Mouse (Mus musculus) embryonic stem cell, embryonic (primary cell): ENCODE measurements around the gene Gnai3.

Experiments
- CTCF ChIA-PET, 4 experiments: fragments of 300-600 bp in 2 of 4; fragments of 350-600 bp in 2 of 4; sonication (Branson Sonifier 250); formaldehyde crosslinking; loops; one replicate each; lab custom pipeline; 2022; ENCODE audit warnings: inconsistent platforms in 2 of 4; lab: Charles Lee
- POLR2A ChIA-PET, 4 experiments: fragments of 300-600 bp in 2 of 4; fragments of 350-600 bp in 2 of 4; sonication (Branson Sonifier 250); formaldehyde crosslinking; loops; one replicate each; lab custom pipeline; 2022; ENCODE audit warnings: antibody characterized with exemption in 4 of 4, inconsistent platforms in 1 of 4; lab: Charles Lee

Gene Gnai3

GRCm38 (mm10) chr3:108132484-108132883 is 13.5 kb downstream of the Gnai3 start:
- CTCF ChIA-PET, result no interaction called here
- POLR2A ChIA-PET, result interaction anchor here in 2 of 4 experiments (3.5 to 4.2 kb wide), 2 partner anchors 13 kb away, joined by 16 to 18 read pairs; partner anchors contain the start of gene Gnai3 (in 2 of the 2)

DNA sequence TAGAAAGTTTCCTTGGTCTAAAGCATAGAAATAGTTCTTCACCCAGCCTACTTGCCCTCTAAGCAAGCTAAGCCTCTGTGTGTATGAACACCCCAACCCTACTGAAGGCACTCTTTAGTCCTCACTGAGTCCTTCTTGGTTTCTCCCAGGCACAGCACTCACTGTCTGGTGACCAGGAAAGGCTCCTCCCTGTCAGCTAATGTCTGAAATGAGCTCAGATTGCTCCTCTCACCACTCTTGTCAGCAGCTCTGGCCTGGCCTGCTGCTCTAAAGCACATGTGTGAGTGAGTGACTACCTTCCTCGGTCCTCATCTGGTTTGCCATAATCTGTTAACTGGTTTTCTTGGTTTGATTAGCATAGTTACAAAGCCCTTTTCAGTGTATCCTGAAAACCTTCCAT is 14.1 kb downstream of the Gnai3 start:
- ChIA-PET POLR2A (interaction anchor here in 3 of 4 experiments (0.6 to 4.2 kb wide), 5 partner anchors 14 to 126 kb away, joined by 3 to 18 read pairs (median 4); partner anchors contain the start of gene Gnai3 (in 2 of the 3)), CTCF (interaction anchor here in 1 of 4 experiments (1.4 kb wide), 1 partner anchor 62 kb away, joined by 3 read pairs; no protein-coding TSS in a partner anchor)

DNA sequence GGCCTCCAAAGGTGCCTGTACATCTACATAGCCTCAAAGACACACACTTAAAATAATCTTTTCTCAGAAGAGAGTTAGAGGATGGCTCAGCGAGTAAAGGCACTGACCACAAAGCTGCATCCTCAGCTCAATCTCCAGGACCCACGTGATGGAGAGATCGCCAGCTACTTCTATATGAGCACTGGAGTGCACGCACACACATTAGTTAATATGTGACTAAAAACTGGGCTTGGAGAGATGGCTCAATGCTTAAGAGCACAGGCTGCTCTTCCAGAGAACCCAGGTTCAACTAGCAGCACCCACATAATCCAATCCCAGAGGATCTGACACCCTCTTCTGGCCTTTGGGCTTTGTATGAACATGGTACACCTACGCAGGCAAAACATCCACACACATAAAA is 14.7 kb downstream of the Gnai3 start:
- CTCF ChIA-PET, result interaction anchor here in 2 of 4 experiments (0.5 to 1.4 kb wide), 3 partner anchors 45 to 213 kb away, joined by 3 read pairs; partner anchors contain the start of gene Ampd2 (in 1 of the 2)
- POLR2A ChIA-PET, result interaction anchor here in 3 of 4 experiments (0.5 to 4.2 kb wide), 7 partner anchors 14 to 187 kb away, joined by 3 to 18 read pairs (median 4); partner anchors contain the start of gene Gnai3 (in 2 of the 3)

DNA sequence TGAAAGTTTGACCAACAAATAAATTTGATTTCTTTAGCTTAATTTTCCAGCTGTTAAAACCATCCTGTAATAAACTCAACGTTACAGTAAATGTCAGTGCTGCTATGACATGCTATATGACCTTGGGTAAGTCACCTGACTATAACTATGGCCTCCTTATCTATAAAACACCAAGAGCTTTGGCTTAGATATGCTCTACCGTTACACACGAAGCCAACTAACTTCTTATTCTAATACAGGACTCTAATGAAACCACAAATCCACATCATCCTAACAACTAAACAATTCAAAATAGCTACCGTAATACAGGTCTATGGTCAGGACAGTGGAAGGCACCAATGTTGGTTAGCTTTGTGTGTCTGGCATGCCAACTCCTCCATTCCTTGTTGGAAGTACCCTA is 16.1 kb downstream of the Gnai3 start:
- ChIA-PET CTCF (no interaction called here), POLR2A (interaction anchor here in 3 of 4 experiments (0.6 to 4.2 kb wide), 5 partner anchors 16 to 61 kb away, joined by 3 to 18 read pairs (median 4); partner anchors contain the start of gene Gnai3 (in 3 of the 3))

DNA sequence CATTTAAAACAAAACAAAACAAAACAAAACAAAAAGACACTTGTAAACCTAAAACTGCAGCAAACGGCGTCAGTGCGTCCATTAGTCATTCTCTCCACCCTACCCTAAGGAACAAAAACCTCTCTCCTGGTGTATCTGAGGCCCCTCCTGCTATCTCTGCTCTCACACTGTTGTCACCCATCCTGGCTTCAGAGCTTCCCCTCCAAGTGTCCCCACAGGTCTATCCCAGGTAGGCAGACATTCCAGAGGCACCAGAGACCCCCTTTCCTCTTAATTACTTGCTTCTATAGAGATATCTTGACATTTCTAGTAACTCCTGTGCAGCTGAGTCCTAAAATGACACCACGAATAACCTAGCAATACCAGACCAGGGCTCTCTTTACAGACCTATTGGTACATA is 16.6 kb downstream of the Gnai3 start:
- ChIA-PET POLR2A (interaction anchor here in 2 of 4 experiments (2.1 to 4.2 kb wide), 3 partner anchors 16 to 60 kb away, joined by 4 to 18 read pairs (median 16); partner anchors contain the start of gene Gnai3 (in 2 of the 2)), CTCF (no interaction called here)

DNA sequence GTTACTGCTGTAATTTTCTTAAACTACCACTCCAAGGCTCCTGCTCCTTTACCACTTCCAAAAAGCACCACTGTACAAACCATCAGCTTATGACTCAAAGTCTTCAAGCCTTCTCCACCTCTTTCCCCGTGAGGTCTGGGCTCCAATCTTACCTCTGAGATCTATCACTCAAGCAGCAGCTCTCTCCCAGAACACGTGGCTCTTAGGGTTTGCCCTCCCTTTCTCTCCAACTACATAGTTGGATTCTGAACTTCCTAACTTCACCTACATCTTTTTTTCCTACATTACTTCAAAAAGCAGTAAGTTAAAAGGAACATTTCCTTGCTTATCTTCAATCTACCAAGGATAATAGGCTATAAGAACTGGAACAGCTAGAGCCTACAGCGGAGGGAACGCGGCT is 17.4 kb downstream of the Gnai3 start:
- ChIA-PET CTCF (interaction anchor here in 1 of 4 experiments (1.2 kb wide), 1 partner anchor 36 kb away, joined by 4 read pairs; no protein-coding TSS in a partner anchor), POLR2A (interaction anchor here in 1 of 4 experiments (0.8 to 1.0 kb wide), 3 partner anchors 10 to 36 kb away, joined by 3 to 4 read pairs (median 3); no protein-coding TSS in a partner anchor)

DNA sequence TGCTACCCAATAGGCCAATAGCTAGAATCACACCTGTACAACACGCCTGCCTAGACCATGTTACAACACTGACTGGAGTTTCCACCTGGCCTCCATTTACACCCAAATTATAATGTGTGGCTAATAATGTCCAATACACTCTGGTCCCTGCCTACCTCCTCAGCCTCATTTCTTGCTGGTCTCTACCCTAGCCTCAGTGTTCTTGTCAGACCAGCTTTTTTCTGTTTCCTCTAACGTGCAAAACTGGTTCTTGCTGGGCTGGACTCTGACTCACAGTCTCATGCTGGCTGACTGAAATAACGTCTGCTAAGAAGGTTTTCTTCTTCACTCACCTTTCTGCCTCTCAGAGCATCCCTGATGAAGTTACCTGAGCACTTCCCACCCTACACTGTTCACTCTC is 19.6 kb downstream of the Gnai3 start:
- POLR2A ChIA-PET, result interaction anchor here in 1 of 4 experiments (2.3 kb wide), 1 partner anchor 10 kb away, joined by 5 read pairs; no protein-coding TSS in a partner anchor
- CTCF ChIA-PET, result interaction anchor here in 1 of 4 experiments (1.4 kb wide), 1 partner anchor 11 kb away, joined by 3 read pairs; no protein-coding TSS in a partner anchor

GRCm38 (mm10) chr3:108124131-108124530 is 21.8 kb downstream of the Gnai3 start:
- CTCF ChIA-PET, result interaction anchor here in 1 of 4 experiments (0.6 kb wide), 1 partner anchor 158 kb away, joined by 3 read pairs; no protein-coding TSS in a partner anchor
- POLR2A ChIA-PET, result interaction anchor here in 1 of 4 experiments (1.5 kb wide), 1 partner anchor 21 kb away, joined by 5 read pairs; the partner anchor contains the start of gene Gnai3

GRCm38 (mm10) chr3:108123242-108123641 is 22.7 kb downstream of the Gnai3 start:
- ChIA-PET CTCF (no interaction called here), POLR2A (interaction anchor here in 1 of 4 experiments (1.3 kb wide), 1 partner anchor 27 kb away, joined by 3 read pairs; no protein-coding TSS in a partner anchor)

GRCm38 (mm10) chr3:108121101-108121500 is 24.8 kb downstream of the Gnai3 start:
- CTCF ChIA-PET, result no interaction called here
- POLR2A ChIA-PET, result interaction anchor here in 1 of 4 experiments (1.2 kb wide), 1 partner anchor 15 kb away, joined by 3 read pairs; no protein-coding TSS in a partner anchor

DNA sequence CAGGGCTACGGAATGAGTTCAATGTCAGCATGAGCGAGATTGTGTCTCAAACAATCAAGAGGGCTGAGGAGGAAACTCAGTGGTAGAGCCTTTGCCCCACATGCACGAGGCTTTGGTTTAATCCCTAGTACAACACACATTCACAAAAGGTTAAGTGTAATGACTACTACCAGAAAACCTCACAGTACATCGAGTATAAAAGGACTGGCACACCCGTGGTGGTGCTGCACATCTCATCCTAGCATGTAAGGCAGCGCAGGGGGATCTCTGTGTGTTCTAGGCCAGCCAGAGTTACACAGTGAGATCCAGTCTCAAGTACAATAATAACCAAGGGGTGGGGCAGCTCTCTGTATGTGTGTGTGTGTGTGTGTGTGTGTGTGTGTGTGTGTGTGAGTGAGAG is 28.5 kb downstream of the Gnai3 start:
- CTCF ChIA-PET, result no interaction called here

GRCm38 (mm10) chr3:108113591-108114289 is 32.2 kb downstream of the Gnai3 start:
- POLR2A ChIA-PET, result interaction anchor here in 3 of 4 experiments (0.5 to 1.7 kb wide), 4 partner anchors 27 to 478 kb away, joined by 3 to 4 read pairs (median 4); partner anchors contain the start of genes Ampd2 (in 1 of the 3) and Atxn7l2 (in 1 of the 3)

More for the DNA sequence above, 28.5 kb downstream of the Gnai3 start:
- POLR2A ChIA-PET, result no interaction called here

DNA sequence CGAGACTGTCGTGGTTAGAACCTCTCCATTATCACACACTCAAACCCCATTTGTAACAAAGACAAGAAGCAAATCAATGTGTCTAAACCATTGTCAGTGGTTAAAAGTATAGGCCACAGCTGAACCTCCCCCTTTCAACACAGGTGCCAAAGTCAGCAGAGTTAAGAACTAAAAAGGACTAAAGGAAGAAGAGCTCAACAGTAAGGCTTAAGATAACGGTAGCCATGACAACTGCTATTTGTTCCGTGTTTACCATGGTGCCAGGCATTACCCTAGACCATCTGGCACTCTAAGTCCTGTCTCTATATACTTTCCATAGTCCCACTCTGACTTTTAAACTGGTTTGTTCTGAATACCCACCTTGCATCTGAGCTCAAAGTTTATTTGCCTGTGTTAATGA is 33.3 kb downstream of the Gnai3 start:
- POLR2A ChIA-PET, result interaction anchor here in 3 of 4 experiments (0.6 to 1.7 kb wide), 6 partner anchors 15 to 104 kb away, joined by 3 to 5 read pairs (median 4); partner anchors contain the start of genes Ampd2 (in 1 of the 3) and Gnat2 (in 1 of the 3)

More at GRCm38 (mm10) chr3:108113591-108114289, 32.2 kb downstream of the Gnai3 start:
- CTCF ChIA-PET, result no interaction called here

GRCm38 (mm10) chr3:108112246-108112645 is 33.7 kb downstream of the Gnai3 start:
- ChIA-PET CTCF (no interaction called here), POLR2A (interaction anchor here in 2 of 4 experiments (1.0 to 1.7 kb wide), 3 partner anchors 15 to 103 kb away, joined by 3 to 4 read pairs (median 3); partner anchors contain the start of gene Ampd2 (in 1 of the 2))

More for the DNA sequence above, 33.3 kb downstream of the Gnai3 start:
- CTCF ChIA-PET, result no interaction called here

GRCm38 (mm10) chr3:108111320-108111719 is 34.6 kb downstream of the Gnai3 start:
- ChIA-PET CTCF (no interaction called here), POLR2A (interaction anchor here in 1 of 4 experiments (1.3 kb wide), 1 partner anchor 23 kb away, joined by 5 read pairs; no protein-coding TSS in a partner anchor)

GRCm38 (mm10) chr3:108105281-108105680 is 40.7 kb downstream of the Gnai3 start:
- ChIA-PET CTCF (no interaction called here), POLR2A (interaction anchor here in 2 of 4 experiments (0.8 to 1.9 kb wide), 2 partner anchors 18 to 166 kb away, joined by 3 to 7 read pairs; no protein-coding TSS in a partner anchor)

- CTCF ChIA-PET, result no interaction called here
- POLR2A ChIA-PET, result interaction anchor here in 1 of 4 experiments (0.6 to 1.0 kb wide), 2 partner anchors 9 to 34 kb away, joined by 3 to 4 read pairs; partner anchors contain the start of gene Gnat2
These were observed 43.9 kb downstream of the Gnai3 start for GRCm38 (mm10) chr3:108102075-108102474.

DNA sequence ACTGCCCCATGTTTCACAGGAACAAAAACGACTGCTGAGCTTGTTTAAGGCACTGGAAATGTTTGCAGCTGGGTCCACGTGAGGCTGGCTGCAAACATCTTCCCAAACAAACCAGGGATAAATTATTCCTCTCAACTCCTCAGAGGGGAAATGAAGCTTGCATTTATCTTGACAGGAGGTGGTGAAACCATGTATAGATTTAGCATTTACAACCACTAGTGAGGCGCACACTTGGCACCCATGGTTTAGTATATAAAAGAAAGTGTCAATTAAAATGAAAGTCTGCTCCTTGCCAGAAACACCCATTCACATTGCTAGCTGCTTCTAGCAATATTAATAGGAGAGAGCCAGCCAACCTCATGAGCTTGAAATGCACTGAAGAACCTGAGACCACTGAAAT is 44.4 kb downstream of the Gnai3 start:
- CTCF ChIA-PET, result interaction anchor here in 2 of 4 experiments (0.6 kb wide), 3 partner anchors 9 to 581 kb away, joined by 3 to 8 read pairs (median 3); no protein-coding TSS in a partner anchor
- POLR2A ChIA-PET, result interaction anchor here in 1 of 4 experiments (1.0 to 1.5 kb wide), 2 partner anchors 9 to 17 kb away, joined by 3 to 6 read pairs; partner anchors contain the start of gene Gnat2
